Mouse (Mus musculus): ENCODE data around the gene Pkp4. TPM values are rescaled to one million over a fixed set of nuclear protein-coding genes. Genes with fewer than 3 reads are reported as not detected.

Gene Pkp4
- polyA plus RNA-seq (2017; shearing (Covaris generic)) = 25.8 TPM

DNA sequence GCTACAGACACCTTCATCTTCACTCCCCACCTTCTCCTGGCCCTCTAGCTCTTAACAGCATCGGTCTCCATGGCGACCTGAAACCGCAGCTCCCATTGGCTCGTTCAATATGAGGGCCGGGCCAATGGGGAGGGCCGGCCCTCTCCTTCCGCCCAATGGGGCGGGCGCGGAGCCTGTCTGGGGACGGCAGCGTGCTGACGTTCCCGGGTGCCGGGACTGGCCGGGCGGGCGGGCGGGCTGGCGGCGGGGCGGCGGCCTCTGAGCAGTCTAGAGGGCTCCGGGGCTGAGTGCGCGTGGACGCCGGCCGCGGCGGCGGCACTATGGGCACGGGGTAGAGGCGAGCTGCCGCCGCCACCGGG lies at the start of gene Pkp4, which contains the start of gene Ccdc148:
Pkp4 (plus strand) TSS at position 246 of the 359 bp plus-strand sequence.
Ccdc148 (minus strand) TSS at position 79 of the 359 bp plus-strand sequence.

Other genes with a start within 250 kb of the Pkp4 start
- 0.22 TPM for gene Ccdc148, start 167 bp upstream of the Pkp4 start, polyA plus RNA-seq (2017; shearing (Covaris generic))

Data from naive thymus-derived CD4-positive, alpha-beta T cell, adult 5 months (primary cell).